Mouse (Mus musculus) stomach, postnatal 0 days (tissue): ENCODE results near the gene Atrx. TPM values are rescaled to one million over a fixed set of nuclear protein-coding genes. Genes with fewer than 3 reads are reported as not detected.

Experiments
- ATAC-seq: fragments of 200-750 bp; cut with Nextera tagmentation; 2 replicates; pipeline ENCODE4 v1.8.0; 2017; ENCODE audit not compliant: low FRiP score, low TSS enrichment
- DNase-seq: peaks from one replicate; pipeline ENCODE4 v3.0.0-alpha.2; 2016; ENCODE audit warnings: low spot score
- H3K27ac ChIP-seq: fragments of 300-500 bp; sonication (generic); replicated peaks from 2 replicates; pipeline ENCODE4 v1.5.1; 2014; ENCODE audit warnings: mild to moderate bottlenecking, control low read depth
- H3K27me3 ChIP-seq: fragments of 300-500 bp; sonication (generic); 2 replicates; pipeline ENCODE4 v1.6.1; 2014; ENCODE audit warnings: low read length; ENCODE audit not compliant: control insufficient read depth, insufficient read depth
- H3K36me3 ChIP-seq: fragments of 300-500 bp; sonication (generic); 2 replicates; pipeline ENCODE4 v1.6.1; 2014; ENCODE audit warnings: low read length, mixed read lengths; ENCODE audit not compliant: control insufficient read depth, insufficient read depth
- H3K4me1 ChIP-seq: fragments of 300-500 bp; sonication (generic); replicated peaks from 2 replicates; pipeline ENCODE4 v1.6.1; 2014; ENCODE audit warnings: antibody characterized with exemption; ENCODE audit not compliant: control insufficient read depth, insufficient read depth
- H3K4me2 ChIP-seq: fragments of 300-500 bp; sonication (generic); replicated peaks from 2 replicates; pipeline ENCODE4 v1.6.1; 2014; ENCODE audit warnings: low read depth, mild to moderate bottlenecking, control low read depth, moderate library complexity
- H3K4me3 ChIP-seq: fragments of 300-500 bp; sonication (generic); 2 replicates; pipeline ENCODE4 v1.5.1; 2014; ENCODE audit warnings: low read depth, low read length, control low read depth
- H3K9ac ChIP-seq: fragments of 300-500 bp; sonication (generic); 2 replicates; pipeline ENCODE4 v1.6.1; 2014; ENCODE audit warnings: mild to moderate bottlenecking, low read length, control low read depth, mixed read lengths
- H3K9me3 ChIP-seq: fragments of 300-500 bp; sonication (generic); 2 replicates; pipeline ENCODE4 v1.6.1; 2016; ENCODE audit warnings: low read length; ENCODE audit not compliant: control insufficient read depth
- CTCF ChIP-seq: IDR thresholded peaks from 2 replicates; pipeline ENCODE4 v1.5.1; 2016; ENCODE audit warnings: antibody characterized with exemption, low read depth, mild to moderate bottlenecking, moderate library complexity
- EP300 ChIP-seq: optimal IDR thresholded peaks from 2 replicates; pipeline ENCODE3; 2016; ENCODE audit warnings: antibody characterized with exemption
- WGBS: fragments of 180-500 bp; shearing (Covaris S2); extraction: QIAGEN DNeasy Blood & Tissue Kit; methylation state at CpG from one replicate; pipeline ENCODE4 v1.1.7; 2014; 5-methylcytosine and 5-hydroxymethylcytosine counted together
- polyA plus RNA-seq: library from polyadenylated mRNA; unstranded; fragments of >200 nt; fragmentation: Nextera tagmentation; extraction: Ambion mirVana; gene quantifications from 2 replicates; pipeline ENCODE4 v1.2.1, GENCODE M21; 2015

Gene Atrx
- polyA plus RNA-seq, 1 experiment from 2014 or later = 66.0 TPM

GRCm38 (mm10) chrX:105934341-105934740 lies 5.1 kb upstream of the Atrx start:
- H3K4me2 ChIP-seq = no peak overlapping the region
- H3K27me3 ChIP-seq = no peaks in the 10 kb centered on the region
- no peak for ATAC-seq
- no peak for DNase-seq
- no peak overlapping the region for H3K9ac ChIP-seq
- 54% methylated on average over 5 of the region's 5 CpGs for WGBS
- TF ChIP-seq EP300 (no peak), CTCF (no peak)
- no peaks in the 10 kb centered on the region for H3K4me1 ChIP-seq
- H3K4me3 ChIP-seq = no peak overlapping the region
- H3K9me3 ChIP-seq = no peaks in the 10 kb centered on the region
- H3K36me3 ChIP-seq = no peaks in the 10 kb centered on the region
- H3K27ac ChIP-seq = no peak overlapping the region

GRCm38 (mm10) chrX:105929478-105930038 lies 355 bp upstream of the Atrx start:
- H3K9ac ChIP-seq = no peak overlapping the region
- H3K27ac ChIP-seq = no peak overlapping the region
- TF ChIP-seq EP300 (no peak), CTCF (no peak)
- ATAC-seq = no peak
- H3K4me1 ChIP-seq = no peaks in the 10 kb centered on the region
- no peak for DNase-seq
- peak overlapping the region; percentile 49 for H3K4me2 ChIP-seq
- H3K9me3 ChIP-seq = no peaks in the 10 kb centered on the region
- H3K27me3 ChIP-seq = no peaks in the 10 kb centered on the region
- H3K4me3 ChIP-seq = peak overlapping the region; percentile 65
- no peaks in the 10 kb centered on the region for H3K36me3 ChIP-seq
- 30% methylated on average over 8 of the region's 8 CpGs for WGBS

- H3K27me3 ChIP-seq = no peaks in the 10 kb centered on the region
- H3K9ac ChIP-seq = peak overlapping the region; percentile 85
- peak; percentile 62; the same call in 1 of the 2 replicates for ATAC-seq
- TF ChIP-seq CTCF (no peak), EP300 (no peak)
- no peaks in the 10 kb centered on the region for H3K9me3 ChIP-seq
- 26% methylated on average over 28 of the region's 69 CpGs for WGBS
- peak overlapping the region; percentile 49 for H3K4me2 ChIP-seq
- DNase-seq = peak; percentile 33
- no peaks in the 10 kb centered on the region for H3K4me1 ChIP-seq
- peak overlapping the region; percentile 91 for H3K27ac ChIP-seq
- H3K36me3 ChIP-seq = no peaks in the 10 kb centered on the region
- peak overlapping the region; percentile 65 for H3K4me3 ChIP-seq
These were observed 1.0 kb downstream of the Atrx start for GRCm38 (mm10) chrX:105927941-105928860.

- H3K4me1 ChIP-seq = no peaks in the 10 kb centered on the region
- H3K27me3 ChIP-seq = no peaks in the 10 kb centered on the region
- WGBS = 51% methylated on average over 12 of the region's 12 CpGs
- no peak overlapping the region for H3K9ac ChIP-seq
- peak; percentile 12 for DNase-seq
- no peak overlapping the region for H3K27ac ChIP-seq
- no peaks in the 10 kb centered on the region for H3K36me3 ChIP-seq
- no peak overlapping the region for H3K4me2 ChIP-seq
- no peak overlapping the region for H3K4me3 ChIP-seq
- TF ChIP-seq CTCF (no peak), EP300 (no peak)
- no peaks in the 10 kb centered on the region for H3K9me3 ChIP-seq
- no peak for ATAC-seq
These were observed 3.0 kb downstream of the Atrx start for GRCm38 (mm10) chrX:105926121-105926735.

- no peak for ATAC-seq
- WGBS = 83% methylated on average over 5 of the region's 5 CpGs
- no peaks in the 10 kb centered on the region for H3K36me3 ChIP-seq
These were observed 4.7 kb downstream of the Atrx start for GRCm38 (mm10) chrX:105924326-105925070.

More at GRCm38 (mm10) chrX:105924326-105925070, 4.7 kb downstream of the Atrx start:
- Histone ChIP-seq H3K4me2 (no peak overlapping the region), H3K4me1 (no peaks in the 10 kb centered on the region), H3K9me3 (no peaks in the 10 kb centered on the region), H3K4me3 (no peak overlapping the region), H3K9ac (no peak overlapping the region), H3K27ac (no peak overlapping the region), H3K27me3 (no peaks in the 10 kb centered on the region)
- TF ChIP-seq EP300 (no peak), CTCF (no peak)
- DNase-seq = no peak
